Mouse (Mus musculus): ENCODE measurements around the gene Sec23ip. TPM values are rescaled to one million over a fixed set of nuclear protein-coding genes. Genes with fewer than 3 reads are reported as not detected.

Sec23ip gene
- polyA plus RNA-seq, 1 experiment from 2014 or later = 43.9 TPM

GRCm38 (mm10) chr7:128739462-128740277, 5.1 kb upstream of the Sec23ip start:
- Histone ChIP-seq H3K4me2 (replicated peaks) (peak overlapping the region; percentile 89), H3K27ac (peak overlapping the region; percentile 92), H3K9ac (peak overlapping the region; percentile 97), H3K27me3 (peaks cover 7% of the 10 kb centered on the region; the same call in 1 of the 2 replicates), H3K9me3 (replicated peaks) (no peaks in the 10 kb centered on the region), H3K4me3 (peak overlapping the region; percentile 98), H3K36me3 (no peaks in the 10 kb centered on the region), H3K4me1 (peaks cover 20% of the 10 kb centered on the region)
- ATAC-seq (ENCODE audit: low FRiP score) = peak; percentile 66
- under 1% methylated on average over 48 of the region's 80 CpGs for WGBS

- H3K27ac ChIP-seq = peak within 1 kb of the TSS; percentile 92
- H3K9me3 ChIP-seq (replicated peaks) = no peaks in the 10 kb centered on the region
- peak within 1 kb of the TSS; percentile 89 for H3K4me2 ChIP-seq (replicated peaks)
- H3K9ac ChIP-seq = peak within 1 kb of the TSS; percentile 97
- ATAC-seq (ENCODE audit: low FRiP score) = peak; percentile 85
- H3K36me3 ChIP-seq = no peaks in the 10 kb centered on the region
- peaks cover 7% of the 10 kb centered on the region; the same call in 1 of the 2 replicates for H3K27me3 ChIP-seq
- H3K4me3 ChIP-seq = peak within 1 kb of the TSS; percentile 98
- H3K4me1 ChIP-seq = peaks cover 21% of the 10 kb centered on the region
- WGBS = under 1% methylated on average over 29 of the region's 35 CpGs
Observed at GRCm38 (mm10) chr7:128740334-128740733, 4.4 kb upstream of the Sec23ip start, which contains the start of gene Mcmbp. Gene Mcmbp (minus strand): TSS chr7:128740495.

- peak overlapping the region; percentile 88; the same call in 1 of the 2 replicates for H3K4me3 ChIP-seq
- no peaks in the 10 kb centered on the region for H3K9me3 ChIP-seq (replicated peaks)
- no peak overlapping the region for H3K27ac ChIP-seq
- ATAC-seq (ENCODE audit: low FRiP score) = no peak
- peak overlapping the region; percentile 91 for H3K4me2 ChIP-seq (replicated peaks)
- peaks cover 7% of the 10 kb centered on the region; the same call in 1 of the 2 replicates for H3K27me3 ChIP-seq
- peaks cover 29% of the 10 kb centered on the region for H3K4me1 ChIP-seq
- H3K36me3 ChIP-seq = no peaks in the 10 kb centered on the region
- WGBS = 71% methylated on average over 2 of the region's 2 CpGs
- 0 out of 2 replicates have a peak overlapping the region, but pooled peaks have one; percentile 27 for H3K9ac ChIP-seq
Observed at GRCm38 (mm10) chr7:128743898-128744297, 845 bp upstream of the Sec23ip start.

DNA sequence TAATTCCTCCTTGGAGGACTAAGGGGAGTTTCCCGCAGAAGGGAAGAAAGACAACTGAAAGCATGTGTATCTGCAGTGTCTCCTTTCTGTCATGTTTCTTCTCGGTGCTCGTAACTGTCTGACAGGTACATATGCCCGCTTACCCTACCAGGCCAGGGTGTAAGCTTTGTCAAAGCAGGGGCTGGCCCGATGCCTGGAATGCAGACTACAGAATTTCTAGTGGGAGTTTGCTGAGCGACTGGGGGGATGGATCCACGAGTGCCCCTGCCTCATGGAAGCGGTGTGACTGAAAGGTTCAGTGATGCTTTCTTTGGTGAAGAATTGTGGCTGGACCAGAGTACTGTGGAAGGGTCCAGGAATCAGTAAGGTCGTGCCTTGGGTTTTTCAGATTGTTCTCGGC, 1.4 kb downstream of the Sec23ip start:
- WGBS = 91% methylated on average over 10 of the region's 10 CpGs
- H3K4me3 ChIP-seq = peak overlapping the region; percentile 88
- peaks cover 14% of the 10 kb centered on the region for H3K36me3 ChIP-seq
- H3K27me3 ChIP-seq = peaks cover 7% of the 10 kb centered on the region; the same call in 1 of the 2 replicates
- no peak overlapping the region for H3K9ac ChIP-seq
- H3K4me1 ChIP-seq = peaks cover 23% of the 10 kb centered on the region
- ATAC-seq (ENCODE audit: low FRiP score) = no peak
- no peak overlapping the region for H3K27ac ChIP-seq
- H3K4me2 ChIP-seq (replicated peaks) = peak overlapping the region; percentile 91
- no peaks in the 10 kb centered on the region for H3K9me3 ChIP-seq (replicated peaks)

GRCm38 (mm10) chr7:128748758-128749157, 4.0 kb downstream of the Sec23ip start:
- H3K27me3 ChIP-seq = no peaks in the 10 kb centered on the region
- H3K36me3 ChIP-seq = peaks cover 33% of the 10 kb centered on the region
- peaks cover 23% of the 10 kb centered on the region for H3K4me1 ChIP-seq
- no peak overlapping the region for H3K27ac ChIP-seq
- WGBS = 78% methylated on average over 3 of the region's 3 CpGs
- H3K9me3 ChIP-seq (replicated peaks) = no peaks in the 10 kb centered on the region
- no peak for ATAC-seq (ENCODE audit: low FRiP score)
- no peak overlapping the region for H3K4me3 ChIP-seq
- no peak overlapping the region for H3K9ac ChIP-seq
- H3K4me2 ChIP-seq (replicated peaks) = no peak overlapping the region

DNA sequence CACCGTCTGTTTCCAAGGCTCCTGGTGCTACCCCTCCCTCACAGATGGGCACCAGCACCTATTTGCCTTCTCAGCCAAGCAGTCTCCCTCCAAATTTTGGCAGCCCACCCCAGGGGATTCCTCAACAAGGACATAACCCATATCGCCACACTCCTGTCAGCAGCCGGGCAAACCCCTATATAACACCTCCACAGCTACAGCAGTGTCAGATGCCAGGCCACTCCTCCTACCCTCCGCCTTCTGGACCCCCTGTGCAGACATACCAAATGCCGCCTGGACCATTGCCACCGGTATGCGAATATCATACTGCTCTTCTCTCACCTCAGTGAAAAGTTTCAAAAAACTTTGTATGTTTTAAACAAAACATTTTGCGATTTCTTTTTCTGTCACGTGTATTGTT, 5.6 kb downstream of the Sec23ip start:
- Histone ChIP-seq H3K4me2 (replicated peaks) (no peak overlapping the region), H3K9ac (no peak overlapping the region), H3K4me3 (no peak overlapping the region), H3K9me3 (replicated peaks) (no peaks in the 10 kb centered on the region), H3K4me1 (peaks cover 20% of the 10 kb centered on the region), H3K36me3 (peaks cover 48% of the 10 kb centered on the region), H3K27me3 (no peaks in the 10 kb centered on the region), H3K27ac (no peak overlapping the region)
- WGBS = 94% methylated on average over 9 of the region's 9 CpGs
- no peak for ATAC-seq (ENCODE audit: low FRiP score)

GRCm38 (mm10) chr7:128752012-128752411, 7.3 kb downstream of the Sec23ip start:
- Histone ChIP-seq H3K9ac (no peak overlapping the region), H3K4me1 (peaks cover 6% of the 10 kb centered on the region; the same call in 1 of the 2 replicates), H3K27me3 (no peaks in the 10 kb centered on the region), H3K9me3 (replicated peaks) (no peaks in the 10 kb centered on the region), H3K27ac (no peak overlapping the region), H3K4me3 (no peak overlapping the region), H3K4me2 (replicated peaks) (no peak overlapping the region), H3K36me3 (peaks cover 64% of the 10 kb centered on the region)
- ATAC-seq (ENCODE audit: low FRiP score) = no peak
- WGBS = 90% methylated on average over 4 of the region's 4 CpGs

GRCm38 (mm10) chr7:128755396-128755795, 10.7 kb downstream of the Sec23ip start:
- no peaks in the 10 kb centered on the region for H3K9me3 ChIP-seq (replicated peaks)
- no peak overlapping the region for H3K4me2 ChIP-seq (replicated peaks)
- peaks cover 91% of the 10 kb centered on the region for H3K36me3 ChIP-seq
- no peak overlapping the region for H3K9ac ChIP-seq
- WGBS = 82% methylated on average over 1 of the region's 1 CpGs
- no peaks in the 10 kb centered on the region for H3K4me1 ChIP-seq
- H3K4me3 ChIP-seq = no peak overlapping the region
- no peaks in the 10 kb centered on the region for H3K27me3 ChIP-seq
- H3K27ac ChIP-seq = no peak overlapping the region
- no peak for ATAC-seq (ENCODE audit: low FRiP score)

DNA sequence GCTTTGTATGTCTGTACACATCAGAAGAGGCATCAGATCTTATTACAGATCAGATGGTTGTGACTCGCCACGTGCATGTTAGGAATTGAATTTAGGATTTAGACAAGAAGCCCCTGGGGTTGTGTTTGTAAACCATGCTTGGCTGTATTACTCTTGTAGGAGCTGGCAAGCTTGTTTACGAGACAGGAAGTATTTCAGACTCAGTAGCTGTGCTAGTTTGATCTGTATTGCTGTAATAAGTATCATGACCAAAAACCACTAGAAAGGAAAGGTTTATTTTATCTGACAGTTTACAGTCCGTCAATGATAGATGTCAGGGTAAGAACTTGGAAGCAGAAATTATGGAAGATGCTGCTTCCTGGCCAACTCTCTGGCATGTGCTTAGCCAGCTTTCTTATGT, 14.2 kb downstream of the Sec23ip start:
- H3K27me3 ChIP-seq = no peaks in the 10 kb centered on the region
- no peaks in the 10 kb centered on the region for H3K4me1 ChIP-seq
- 95% methylated on average over 4 of the region's 4 CpGs for WGBS
- H3K4me3 ChIP-seq = no peak overlapping the region
- no peak overlapping the region for H3K9ac ChIP-seq
- no peak overlapping the region for H3K27ac ChIP-seq
- H3K9me3 ChIP-seq (replicated peaks) = no peaks in the 10 kb centered on the region
- ATAC-seq (ENCODE audit: low FRiP score) = no peak
- H3K4me2 ChIP-seq (replicated peaks) = no peak overlapping the region
- H3K36me3 ChIP-seq = peaks cover 94% of the 10 kb centered on the region

DNA sequence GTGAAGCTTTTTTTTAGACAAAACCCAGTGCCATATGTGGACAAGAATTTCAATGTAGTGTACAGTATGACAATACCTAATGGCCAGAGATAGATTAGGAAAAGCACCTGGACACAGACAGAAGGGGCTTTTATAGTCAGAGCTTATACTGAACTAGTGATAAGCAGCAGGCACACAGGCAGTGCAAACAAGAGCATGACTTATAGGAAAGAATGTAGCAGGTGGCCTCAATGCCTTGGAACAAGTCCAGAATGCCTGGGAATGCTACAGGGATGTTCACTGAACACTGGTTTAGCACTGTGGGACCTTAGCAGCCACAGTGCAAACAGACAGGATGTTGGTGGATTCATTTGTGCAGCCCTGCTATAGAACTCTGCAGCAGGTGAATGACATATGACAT, 22.0 kb downstream of the Sec23ip start:
- no peak overlapping the region for H3K4me2 ChIP-seq (replicated peaks)
- no peak overlapping the region for H3K9ac ChIP-seq
- no peak for ATAC-seq (ENCODE audit: low FRiP score)
- H3K27me3 ChIP-seq = no peaks in the 10 kb centered on the region
- H3K4me3 ChIP-seq = no peak overlapping the region
- H3K36me3 ChIP-seq = peaks cover 90% of the 10 kb centered on the region
- H3K9me3 ChIP-seq (replicated peaks) = no peaks in the 10 kb centered on the region
- no peak overlapping the region for H3K27ac ChIP-seq
- H3K4me1 ChIP-seq = no peaks in the 10 kb centered on the region

DNA sequence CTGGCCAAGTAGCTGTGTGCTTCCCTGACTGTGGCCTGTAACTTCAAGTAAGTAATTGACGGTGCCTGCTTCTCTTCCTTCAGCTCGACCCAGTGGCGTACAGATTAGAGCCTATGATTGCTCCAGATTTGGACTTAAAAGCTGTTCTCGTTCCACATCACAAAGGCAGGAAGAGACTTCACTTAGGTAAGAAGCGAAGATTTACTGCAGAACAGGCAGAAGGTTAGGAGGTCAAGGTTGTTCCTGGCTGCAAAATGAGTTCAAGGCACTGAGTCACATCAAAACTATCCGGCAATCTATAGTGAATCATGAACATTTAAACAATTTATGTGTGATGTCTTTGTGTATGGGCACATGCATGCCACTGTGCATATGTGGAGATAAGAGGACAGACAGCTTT, 32.5 kb downstream of the Sec23ip start:
- Histone ChIP-seq H3K9me3 (replicated peaks) (no peaks in the 10 kb centered on the region), H3K9ac (no peak overlapping the region), H3K4me1 (no peaks in the 10 kb centered on the region), H3K27me3 (no peaks in the 10 kb centered on the region), H3K4me3 (no peak overlapping the region), H3K4me2 (replicated peaks) (no peak overlapping the region), H3K36me3 (peaks cover 91% of the 10 kb centered on the region), H3K27ac (no peak overlapping the region)
- ATAC-seq (ENCODE audit: low FRiP score) = no peak
- 94% methylated on average over 6 of the region's 6 CpGs for WGBS

- Histone ChIP-seq H3K4me2 (replicated peaks) (no peak overlapping the region), H3K9ac (no peak overlapping the region), H3K4me3 (no peak overlapping the region), H3K27me3 (no peaks in the 10 kb centered on the region), H3K9me3 (replicated peaks) (no peaks in the 10 kb centered on the region), H3K27ac (no peak overlapping the region), H3K4me1 (no peaks in the 10 kb centered on the region), H3K36me3 (peaks cover 78% of the 10 kb centered on the region)
- ATAC-seq (ENCODE audit: low FRiP score) = no peak
- 48% methylated on average over 6 of the region's 6 CpGs for WGBS
Observed at GRCm38 (mm10) chr7:128779305-128779704, 34.6 kb downstream of the Sec23ip start.

DNA sequence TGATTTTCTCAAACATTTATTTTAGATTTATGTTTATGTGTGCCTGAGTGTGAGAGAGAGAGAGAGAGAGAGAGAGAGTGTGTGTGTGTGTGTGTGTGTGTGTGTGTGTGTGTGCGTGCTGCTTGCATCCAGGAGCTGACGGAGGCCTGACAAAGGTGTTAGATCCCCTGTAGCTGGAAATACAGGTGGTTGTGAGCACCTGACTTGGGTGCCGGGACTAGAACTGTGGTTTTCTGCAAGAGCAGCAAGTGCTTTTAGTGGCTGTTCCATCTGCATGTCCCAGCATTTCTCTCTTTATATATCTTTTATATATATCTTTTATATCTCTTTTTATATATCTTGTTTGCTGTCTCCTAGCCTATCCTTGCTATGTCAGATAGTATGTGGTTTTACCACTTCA, 37.1 kb downstream of the Sec23ip start:
- WGBS = 87% methylated on average over 3 of the region's 3 CpGs
- Histone ChIP-seq H3K27me3 (no peaks in the 10 kb centered on the region), H3K4me1 (no peaks in the 10 kb centered on the region), H3K4me3 (no peak overlapping the region), H3K9ac (no peak overlapping the region), H3K27ac (no peak overlapping the region), H3K9me3 (replicated peaks) (no peaks in the 10 kb centered on the region), H3K4me2 (replicated peaks) (no peak overlapping the region), H3K36me3 (peaks cover 75% of the 10 kb centered on the region)
- ATAC-seq (ENCODE audit: low FRiP score) = no peak

Data from hindbrain, embryonic 12.5 days (tissue).